Mouse (Mus musculus) cerebellum, postnatal 14 days (tissue): ENCODE data around the gene Btbd3.
A peak's percentile ranks its signal among the peaks of the same experiment; 100 is the strongest.

Experiments
- DNase-seq, 2 experiments: peaks; one replicate each; pipeline ENCODE4 v3.0.0; 2021; ENCODE audit warnings: mixed read lengths in 2 of 2

The Btbd3 gene

GRCm38 (mm10) chr2:138388591-138388990 is 132.2 kb downstream of the Btbd3 start:
- DNase-seq = peak; percentile 32 to 57

GRCm38 (mm10) chr2:138403046-138403445 is 146.7 kb downstream of the Btbd3 start:
- peak; percentile 42 to 69 for DNase-seq

- DNase-seq = peak; percentile 59 to 69
Observed at GRCm38 (mm10) chr2:138405753-138406528, 149.6 kb downstream of the Btbd3 start.

- no peak for DNase-seq
Observed at GRCm38 (mm10) chr2:138406703-138407102, 150.3 kb downstream of the Btbd3 start.

- DNase-seq = no peak
Observed at GRCm38 (mm10) chr2:138412537-138412936, 156.2 kb downstream of the Btbd3 start.

GRCm38 (mm10) chr2:138422321-138422720 is 166.0 kb downstream of the Btbd3 start:
- peak; percentile 20 to 58 for DNase-seq

GRCm38 (mm10) chr2:138431991-138432390 is 175.6 kb downstream of the Btbd3 start:
- no peak for DNase-seq

GRCm38 (mm10) chr2:138446466-138446865 is 190.1 kb downstream of the Btbd3 start:
- DNase-seq = no peak

- peak in 1 of 2 experiments; percentile 13 for DNase-seq
Observed at GRCm38 (mm10) chr2:138446943-138447342, 190.6 kb downstream of the Btbd3 start.

GRCm38 (mm10) chr2:138447681-138448080 is 191.3 kb downstream of the Btbd3 start:
- DNase-seq = peak; percentile 91 to 93

GRCm38 (mm10) chr2:138468046-138468572 is 211.7 kb downstream of the Btbd3 start:
- no peak for DNase-seq

GRCm38 (mm10) chr2:138473407-138473806 is 217.0 kb downstream of the Btbd3 start:
- no peak for DNase-seq

- DNase-seq = peak in 1 of 2 experiments; percentile 29
Observed at GRCm38 (mm10) chr2:138476486-138476885, 220.1 kb downstream of the Btbd3 start.

GRCm38 (mm10) chr2:138477278-138477677 is 220.9 kb downstream of the Btbd3 start:
- DNase-seq = peak; percentile 79 to 89

- no peak for DNase-seq
Observed at GRCm38 (mm10) chr2:138482541-138482940, 226.2 kb downstream of the Btbd3 start.

- no peak for DNase-seq
Observed at GRCm38 (mm10) chr2:138484871-138485270, 228.5 kb downstream of the Btbd3 start.

- DNase-seq = no peak
Observed at GRCm38 (mm10) chr2:138490688-138491405, 234.5 kb downstream of the Btbd3 start.

- no peak for DNase-seq
Observed at GRCm38 (mm10) chr2:138492176-138492575, 235.8 kb downstream of the Btbd3 start.

GRCm38 (mm10) chr2:138503866-138504380 is 247.6 kb downstream of the Btbd3 start:
- DNase-seq = peak; percentile 13 to 15

- no peak for DNase-seq
Observed at GRCm38 (mm10) chr2:138515531-138515930, 259.2 kb downstream of the Btbd3 start.

GRCm38 (mm10) chr2:138528461-138528860 is 272.1 kb downstream of the Btbd3 start:
- DNase-seq = no peak

GRCm38 (mm10) chr2:138531160-138531967 is 275.0 kb downstream of the Btbd3 start:
- DNase-seq = no peak

- no peak for DNase-seq
Observed at GRCm38 (mm10) chr2:138531992-138532391, 275.6 kb downstream of the Btbd3 start.
